Mouse (Mus musculus): ENCODE measurements around the gene Enkur. TPM values are rescaled to one million over a fixed set of nuclear protein-coding genes. Genes with fewer than 3 reads are reported as not detected.

Enkur gene
- total RNA-seq, 2 experiments from 2014 or later, result 4.8 to 4.9 TPM

- DNase-seq (ENCODE audit: low spot score in 2 of 2), result no peak
These were observed 13.9 kb downstream of the Enkur start for GRCm38 (mm10) chr2:21191232-21191631.

- no peak for DNase-seq (ENCODE audit: low spot score in 2 of 2)
These were observed 16.6 kb downstream of the Enkur start for GRCm38 (mm10) chr2:21188610-21189009.

GRCm38 (mm10) chr2:21187576-21187975, 17.6 kb downstream of the Enkur start:
- DNase-seq (ENCODE audit: low spot score in 2 of 2), result peak; percentile 77 to 86

GRCm38 (mm10) chr2:21182811-21183210, 22.4 kb downstream of the Enkur start:
- no peak for DNase-seq (ENCODE audit: low spot score in 2 of 2)

- DNase-seq (ENCODE audit: low spot score in 2 of 2), result no peak
These were observed 26.0 kb downstream of the Enkur start for GRCm38 (mm10) chr2:21179136-21179535.

GRCm38 (mm10) chr2:21172797-21173196, 32.4 kb downstream of the Enkur start:
- no peak for DNase-seq (ENCODE audit: low spot score in 2 of 2)

- DNase-seq (ENCODE audit: low spot score in 2 of 2), result no peak
These were observed 37.2 kb downstream of the Enkur start for GRCm38 (mm10) chr2:21167916-21168315.

- DNase-seq (ENCODE audit: low spot score in 2 of 2), result no peak
These were observed 40.9 kb downstream of the Enkur start for GRCm38 (mm10) chr2:21164296-21164695.

- DNase-seq (ENCODE audit: low spot score in 2 of 2), result no peak
These were observed 51.7 kb downstream of the Enkur start for GRCm38 (mm10) chr2:21153469-21153868.

- no peak for DNase-seq (ENCODE audit: low spot score in 2 of 2)
These were observed 58.0 kb downstream of the Enkur start for GRCm38 (mm10) chr2:21147169-21147568.

- no peak for DNase-seq (ENCODE audit: low spot score in 2 of 2)
These were observed 58.7 kb downstream of the Enkur start for GRCm38 (mm10) chr2:21146486-21146885.

GRCm38 (mm10) chr2:21142616-21143015, 62.5 kb downstream of the Enkur start:
- DNase-seq (ENCODE audit: low spot score in 2 of 2), result peak; percentile 10 to 12

GRCm38 (mm10) chr2:21142204-21142580, 63.0 kb downstream of the Enkur start:
- peak; percentile 44 to 52 for DNase-seq (ENCODE audit: low spot score in 2 of 2)

GRCm38 (mm10) chr2:21141520-21142203, 63.5 kb downstream of the Enkur start:
- peak; percentile 44 to 57 for DNase-seq (ENCODE audit: low spot score in 2 of 2)

- peak in 1 of 2 experiments; percentile 4 for DNase-seq (ENCODE audit: low spot score in 2 of 2)
These were observed 64.0 kb downstream of the Enkur start for GRCm38 (mm10) chr2:21141189-21141519.

Other genes starting within 250 kb of the Enkur start
- gene Arhgap21, start 236.5 kb downstream of the Enkur start, total RNA-seq (2021), result 100 to 1,000 TPM; 263 to 268 TPM
- gene Thnsl1, start 359 bp upstream of the Enkur start, total RNA-seq (2021), result 10 to 100 TPM; 19.5 to 22.7 TPM
- gene Gpr158, start 162.2 kb upstream of the Enkur start, total RNA-seq (2021), result 100 to 1,000 TPM; 112 to 122 TPM

Data from left cerebral cortex, adult 18-20 months (tissue).